Mouse (Mus musculus) ES-Bruce4 (cell line): ENCODE results near the gene Ctnna2.

Experiments
- CTCF ChIP-seq: IDR thresholded peaks from one replicate; pipeline ENCODE4 v1.8.1; 2011; ENCODE audit warnings: low read depth, low read length
- POLR2A ChIP-seq: IDR thresholded peaks from one replicate; pipeline ENCODE4 v1.8.1; 2011; ENCODE audit warnings: low read length; ENCODE audit not compliant: insufficient read depth

- TF ChIP-seq POLR2A, result no peak
- no peak for TF ChIP-seq CTCF
Measured at GRCm38 (mm10) chr6:77243541-77244231, 735.8 kb downstream of the Ctnna2 start.
